Mouse (Mus musculus): ENCODE measurements at regions not wholly inside any gene's neighbourhood (a gene's known extent, or its start where the extent isn't known, plus 50 kb on each side); places are given as distances from the start of the nearest gene placed in this dataset.
A peak's percentile ranks its signal among the peaks of the same experiment; 100 is the strongest.

GRCm38 (mm10) chr17:7680658-7681057 is 146.4 kb downstream of the Fndc1 start:
- no peak for DNase-seq (ENCODE audit: low read depth, low spot score)

GRCm38 (mm10) chr17:7679786-7680185 is 147.3 kb downstream of the Fndc1 start:
- no peak for DNase-seq (ENCODE audit: low read depth, low spot score)

GRCm38 (mm10) chr17:7678898-7679297 is 148.2 kb downstream of the Fndc1 start:
- DNase-seq (ENCODE audit: low read depth, low spot score), result no peak

- DNase-seq (ENCODE audit: low read depth, low spot score), result no peak
Observed at GRCm38 (mm10) chr17:7677796-7678195, 149.3 kb downstream of the Fndc1 start.

DNA sequence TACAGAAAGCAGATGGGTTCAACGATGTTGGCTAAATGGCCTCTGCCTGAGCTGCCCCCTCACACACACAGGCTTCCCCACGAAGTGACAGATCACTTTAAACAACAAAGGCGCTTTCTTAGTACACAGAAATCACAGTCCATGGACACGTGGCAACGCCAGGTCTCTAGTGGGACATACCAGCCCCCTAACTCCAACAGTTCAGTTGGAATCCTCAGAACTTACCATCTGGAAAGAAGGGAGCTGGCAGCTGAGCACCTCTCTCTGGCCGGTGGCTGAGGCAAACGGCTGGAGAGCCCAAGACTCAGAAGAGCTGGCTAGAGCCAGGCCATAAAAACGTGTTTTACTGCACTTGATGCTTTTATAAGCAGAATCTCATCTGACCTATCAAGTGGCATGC is 149.8 kb downstream of the Fndc1 start:
- DNase-seq (ENCODE audit: low read depth, low spot score), result no peak

GRCm38 (mm10) chr17:7676776-7677175 is 150.3 kb downstream of the Fndc1 start:
- no peak for DNase-seq (ENCODE audit: low read depth, low spot score)

GRCm38 (mm10) chr17:7674511-7674910 is 152.6 kb downstream of the Fndc1 start:
- DNase-seq (ENCODE audit: low read depth, low spot score), result no peak

DNA sequence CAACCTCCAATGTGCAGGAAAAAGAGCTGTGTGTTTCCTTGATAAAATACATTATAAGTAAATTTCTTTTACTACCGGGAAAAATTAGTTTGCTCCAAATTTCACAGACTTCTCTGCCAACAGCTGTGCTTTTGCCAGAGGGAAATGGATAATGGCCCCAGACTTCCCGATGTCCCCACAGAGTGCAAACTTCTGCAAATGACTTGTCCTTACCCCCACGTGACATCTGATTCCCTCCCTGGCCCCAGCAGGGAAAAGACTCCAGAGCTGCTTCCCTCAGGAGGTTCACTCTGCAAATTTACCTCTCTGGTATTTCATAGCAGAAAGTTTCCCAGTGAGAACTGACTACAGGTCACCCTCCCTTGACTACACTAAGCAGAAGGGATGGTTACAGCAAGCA is 159.3 kb downstream of the Fndc1 start:
- DNase-seq (ENCODE audit: low read depth, low spot score), result no peak

DNA sequence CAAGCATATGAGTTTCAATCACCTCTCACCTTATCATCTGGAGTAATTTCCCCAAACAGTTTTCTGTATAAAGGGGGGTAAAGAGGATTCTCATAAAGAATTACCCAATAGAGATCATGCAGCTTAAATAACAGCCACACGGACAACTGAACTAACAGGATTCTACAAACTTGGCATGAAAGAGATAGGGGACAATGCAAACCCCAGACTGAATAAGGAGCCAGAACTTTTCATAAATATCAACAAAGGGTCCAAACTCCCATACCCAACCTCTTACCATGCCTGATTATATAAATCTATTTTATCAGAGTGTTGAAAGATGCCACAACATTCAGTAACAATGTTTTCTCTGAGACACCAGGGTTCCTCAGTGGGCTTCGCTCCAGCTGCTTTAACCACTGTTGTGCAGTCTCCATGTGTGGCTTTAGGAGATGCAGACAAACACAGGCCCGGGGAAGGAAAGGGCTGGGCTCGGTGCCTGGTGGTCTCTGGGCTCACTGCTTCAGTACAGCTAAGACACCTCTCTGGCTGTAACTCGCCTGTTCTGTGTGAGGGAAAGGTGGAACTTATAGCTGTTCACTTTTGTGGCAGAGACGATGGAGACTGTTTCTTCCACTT is 160.2 kb downstream of the Fndc1 start:
- no peak for DNase-seq (ENCODE audit: low read depth, low spot score)

GRCm38 (mm10) chr17:7666207-7666606 is 160.9 kb downstream of the Fndc1 start:
- no peak for DNase-seq (ENCODE audit: low read depth, low spot score)

DNA sequence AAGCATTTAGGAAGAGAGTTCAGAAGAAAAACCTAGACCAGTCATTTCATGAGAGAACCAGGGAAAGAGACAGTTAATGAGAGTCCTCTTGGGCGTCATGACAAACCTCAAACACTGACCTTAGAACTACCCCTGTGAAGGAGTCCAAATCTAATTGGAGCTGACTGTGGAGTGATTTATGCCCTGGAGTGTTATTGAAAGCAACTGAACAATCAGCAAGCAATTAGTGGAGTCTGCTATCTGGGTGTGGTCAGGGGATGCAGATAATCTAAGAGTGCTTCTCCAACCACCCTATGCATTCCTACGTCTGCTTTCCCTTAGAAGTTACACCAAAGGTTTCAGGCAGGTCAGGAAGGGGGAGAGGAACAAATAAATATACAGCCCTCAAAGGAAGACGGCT is 161.4 kb downstream of the Fndc1 start:
- DNase-seq (ENCODE audit: low read depth, low spot score), result no peak

DNA sequence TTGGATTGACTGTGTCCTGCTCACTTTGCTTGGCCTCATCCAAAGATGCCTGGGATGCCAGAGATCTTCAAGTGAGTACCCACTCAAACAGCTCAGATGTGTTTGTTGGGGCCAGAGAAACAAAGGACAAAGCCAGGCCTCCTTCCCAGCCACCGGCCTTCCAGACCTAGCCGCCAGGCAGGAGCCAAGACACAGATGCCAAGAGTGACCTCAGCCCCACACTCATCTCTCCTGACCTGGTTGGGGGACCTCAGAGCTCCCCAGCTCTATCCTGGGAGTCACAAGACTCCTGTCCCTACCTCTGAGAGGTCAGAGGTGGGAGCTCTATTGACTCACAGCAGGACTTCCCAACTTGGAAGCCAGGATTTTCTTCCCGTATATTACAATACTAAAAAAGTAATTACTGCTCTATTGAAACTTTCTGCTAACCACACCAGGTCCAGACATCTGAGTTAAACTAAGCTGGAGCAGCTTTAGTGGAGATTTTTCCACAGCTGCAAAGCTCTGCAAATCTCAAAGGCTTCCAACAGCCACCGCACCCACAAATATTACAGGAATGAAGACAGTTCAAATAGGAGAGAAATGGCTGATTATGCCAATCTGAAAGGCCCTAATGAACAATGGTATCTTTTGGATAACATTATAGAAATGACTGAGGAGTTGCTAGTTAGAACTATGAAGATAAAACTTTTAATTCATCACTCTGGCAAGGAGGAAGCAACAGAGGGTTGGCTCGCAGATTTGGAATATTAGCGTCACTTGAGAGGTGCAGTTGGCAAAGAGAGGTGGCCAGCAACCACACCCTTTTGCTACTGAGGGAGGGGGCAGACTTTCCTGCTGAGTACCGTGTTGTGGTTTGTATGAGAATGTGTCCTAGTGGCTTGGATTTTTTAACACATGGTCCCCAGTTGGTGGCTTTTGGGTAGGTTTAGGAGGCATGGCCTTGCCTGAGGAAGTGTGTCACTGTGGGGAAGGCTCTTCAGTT is 162.9 kb downstream of the Fndc1 start:
- no peak for DNase-seq (ENCODE audit: low read depth, low spot score)

GRCm38 (mm10) chr17:7656503-7656902 is 170.6 kb downstream of the Fndc1 start:
- peak; percentile 41 for DNase-seq (ENCODE audit: low read depth, low spot score)

GRCm38 (mm10) chr17:7655966-7656365 is 171.1 kb downstream of the Fndc1 start:
- DNase-seq (ENCODE audit: low read depth, low spot score), result no peak

DNA sequence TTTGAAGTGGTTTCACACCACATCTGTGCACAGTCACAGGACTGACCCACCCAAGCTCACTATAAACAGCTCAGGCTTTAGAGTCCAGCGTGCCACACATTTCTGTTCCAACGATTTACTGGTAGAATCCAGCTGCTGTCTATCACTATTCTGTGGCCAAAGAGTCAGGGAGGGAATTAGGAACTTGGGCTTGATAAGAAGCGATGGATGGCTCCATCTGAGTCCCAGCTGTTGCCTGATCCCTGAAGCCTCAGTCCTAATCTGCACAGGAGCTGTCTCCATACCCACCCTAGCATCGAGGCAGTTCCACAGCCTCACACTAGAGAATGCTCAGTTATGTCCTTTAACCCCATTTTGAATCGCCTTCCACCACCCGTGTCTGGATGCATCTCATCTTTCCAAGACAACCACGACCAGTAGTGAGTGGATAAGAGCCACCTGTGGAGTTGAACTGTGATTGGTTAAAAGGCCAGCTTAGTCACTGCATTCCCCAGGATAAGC is 173.0 kb downstream of the Fndc1 start:
- no peak for DNase-seq (ENCODE audit: low read depth, low spot score)

DNA sequence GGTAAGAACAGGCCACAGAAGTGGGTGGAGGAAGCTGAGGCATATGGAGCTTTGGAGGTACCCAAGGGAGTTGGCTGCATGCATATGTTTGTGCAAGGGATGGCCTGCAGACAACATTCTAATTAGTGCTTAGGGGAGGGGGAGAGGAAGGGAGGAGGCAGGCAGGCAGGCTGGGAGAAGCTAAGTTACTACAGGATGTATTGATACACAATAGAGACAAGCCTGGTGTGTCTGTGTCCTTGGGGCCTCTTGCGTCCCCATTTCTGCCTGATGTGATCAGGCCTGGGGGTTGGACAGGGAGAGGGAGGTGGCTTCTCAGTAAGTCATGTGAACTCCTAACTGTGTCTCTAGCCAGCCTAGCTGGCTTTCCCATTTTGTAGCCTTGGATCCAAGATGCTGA is 175.1 kb downstream of the Fndc1 start:
- no peak for DNase-seq (ENCODE audit: low read depth, low spot score)

- DNase-seq (ENCODE audit: low read depth, low spot score), result no peak
Observed at GRCm38 (mm10) chr17:7650417-7650816, 176.7 kb downstream of the Fndc1 start.

DNA sequence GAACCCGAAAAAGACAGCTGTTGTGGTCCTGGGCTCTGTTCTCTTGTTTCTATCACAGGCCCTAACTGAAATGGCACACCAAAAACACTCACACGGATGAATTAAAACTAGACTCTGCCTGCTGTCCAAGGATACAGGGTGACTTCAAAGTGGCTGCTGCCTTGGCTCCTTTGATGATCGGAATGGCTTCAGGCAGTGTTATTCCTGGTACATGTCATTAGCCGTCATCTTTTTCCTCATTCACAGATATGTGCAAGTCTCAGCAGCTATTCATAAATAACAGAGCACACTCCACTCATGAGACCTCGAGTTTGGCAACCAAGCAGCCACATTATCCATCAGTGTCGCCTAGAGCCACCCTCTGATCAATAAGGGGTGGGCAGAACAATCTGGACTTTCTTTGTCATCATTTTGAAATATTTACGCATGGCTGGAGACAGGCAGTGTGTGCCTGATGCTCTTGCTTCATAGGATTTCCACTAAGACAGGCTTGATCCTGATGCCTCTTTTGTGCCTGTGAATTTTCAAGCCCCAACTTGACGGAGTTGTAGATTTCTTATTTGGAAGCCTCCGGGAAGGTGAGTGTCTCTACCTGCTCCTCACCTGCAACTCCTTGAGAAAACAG is 182.1 kb downstream of the Fndc1 start:
- DNase-seq (ENCODE audit: low read depth, low spot score), result no peak

GRCm38 (mm10) chr17:7643640-7644039 is 183.5 kb downstream of the Fndc1 start:
- no peak for DNase-seq (ENCODE audit: low read depth, low spot score)

GRCm38 (mm10) chr17:7642442-7642887 is 184.6 kb downstream of the Fndc1 start:
- no peak for DNase-seq (ENCODE audit: low read depth, low spot score)

GRCm38 (mm10) chr17:7634291-7634664 is 192.8 kb downstream of the Fndc1 start:
- no peak for DNase-seq (ENCODE audit: low read depth, low spot score)
